Mouse (Mus musculus) brown adipose tissue, adult 24 weeks (tissue): ENCODE measurements around the gene Rft1. TPM values are rescaled to one million over a fixed set of nuclear protein-coding genes. Genes with fewer than 3 reads are reported as not detected.

ENCODE experiments used
- H3K27ac ChIP-seq: fragments of 200-500 bp; replicated peaks from 2 replicates; pipeline ENCODE4 v1.5.1; 2012; ENCODE audit warnings: low read depth, mild to moderate bottlenecking, low read length
- H3K4me1 ChIP-seq: fragments of 200-500 bp; 2 replicates; pipeline ENCODE4 v1.6.1; 2012; ENCODE audit warnings: low read length, mixed read lengths; ENCODE audit not compliant: control insufficient read depth, insufficient read depth, insufficient read length
- H3K4me3 ChIP-seq: fragments of 200-500 bp; 2 replicates; pipeline ENCODE4 v1.5.1; 2012; ENCODE audit warnings: low read depth, mild to moderate bottlenecking, low read length, moderate library complexity; ENCODE audit not compliant: insufficient read depth
- polyA plus RNA-seq: library from polyadenylated mRNA; stranded (reverse); fragments of >200 nt; gene quantifications from 2 replicates; pipeline ENCODE4 v1.2.4, GENCODE M21; 2012; ENCODE audit not compliant: missing spikeins, insufficient read depth, insufficient read length

Rft1 gene
- polyA plus RNA-seq, 1 experiment: 15.1 TPM

DNA sequence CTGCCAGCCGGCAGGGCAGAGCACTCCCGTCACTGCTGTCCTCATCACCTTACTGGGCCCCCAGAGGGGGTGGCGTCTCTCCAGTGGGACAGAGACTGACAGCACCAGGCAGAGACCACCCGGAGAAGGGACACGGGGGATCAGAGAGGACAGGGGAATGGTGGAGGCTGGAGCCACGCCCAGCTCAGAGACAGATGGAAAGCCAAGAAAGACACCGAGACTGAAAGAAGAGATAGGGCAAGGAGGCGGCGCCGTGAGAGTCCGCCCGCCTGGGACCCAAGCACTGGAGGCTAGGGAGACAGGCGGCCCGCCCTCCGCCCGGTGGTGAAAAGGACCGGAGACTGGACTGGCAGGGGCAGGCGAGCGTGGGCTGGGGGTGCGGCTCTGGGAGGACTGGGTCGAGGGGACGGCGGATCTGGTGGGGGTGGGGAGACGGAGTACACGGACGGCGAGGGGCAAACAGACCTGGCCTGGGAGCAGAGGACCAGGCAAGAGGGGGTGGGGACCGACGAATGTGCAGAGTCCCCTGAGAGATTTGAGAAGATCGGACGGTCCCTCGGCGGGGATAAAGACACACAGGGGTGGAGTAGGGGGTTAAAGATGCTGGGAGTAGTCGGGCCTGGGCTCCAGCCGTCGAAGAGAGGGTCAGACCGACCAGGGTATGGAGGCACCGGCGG lies 28.9 kb upstream of the Rft1 start:
- Histone ChIP-seq H3K4me1 (peaks cover 3% of the 10 kb centered on the region), H3K27ac (peak overlapping the region; percentile 46), H3K4me3 (peak overlapping the region; percentile 90)

GRCm38 (mm10) chr14:30625856-30626726 lies 28.1 kb upstream of the Rft1 start, which contains the start of gene Prkcd:
TSS of gene Prkcd (minus strand) at chr14:30626210.
- Histone ChIP-seq H3K4me1 (peaks cover 3% of the 10 kb centered on the region), H3K4me3 (peak within 1 kb of the TSS; percentile 90), H3K27ac (peak within 1 kb of the TSS; percentile 46)

DNA sequence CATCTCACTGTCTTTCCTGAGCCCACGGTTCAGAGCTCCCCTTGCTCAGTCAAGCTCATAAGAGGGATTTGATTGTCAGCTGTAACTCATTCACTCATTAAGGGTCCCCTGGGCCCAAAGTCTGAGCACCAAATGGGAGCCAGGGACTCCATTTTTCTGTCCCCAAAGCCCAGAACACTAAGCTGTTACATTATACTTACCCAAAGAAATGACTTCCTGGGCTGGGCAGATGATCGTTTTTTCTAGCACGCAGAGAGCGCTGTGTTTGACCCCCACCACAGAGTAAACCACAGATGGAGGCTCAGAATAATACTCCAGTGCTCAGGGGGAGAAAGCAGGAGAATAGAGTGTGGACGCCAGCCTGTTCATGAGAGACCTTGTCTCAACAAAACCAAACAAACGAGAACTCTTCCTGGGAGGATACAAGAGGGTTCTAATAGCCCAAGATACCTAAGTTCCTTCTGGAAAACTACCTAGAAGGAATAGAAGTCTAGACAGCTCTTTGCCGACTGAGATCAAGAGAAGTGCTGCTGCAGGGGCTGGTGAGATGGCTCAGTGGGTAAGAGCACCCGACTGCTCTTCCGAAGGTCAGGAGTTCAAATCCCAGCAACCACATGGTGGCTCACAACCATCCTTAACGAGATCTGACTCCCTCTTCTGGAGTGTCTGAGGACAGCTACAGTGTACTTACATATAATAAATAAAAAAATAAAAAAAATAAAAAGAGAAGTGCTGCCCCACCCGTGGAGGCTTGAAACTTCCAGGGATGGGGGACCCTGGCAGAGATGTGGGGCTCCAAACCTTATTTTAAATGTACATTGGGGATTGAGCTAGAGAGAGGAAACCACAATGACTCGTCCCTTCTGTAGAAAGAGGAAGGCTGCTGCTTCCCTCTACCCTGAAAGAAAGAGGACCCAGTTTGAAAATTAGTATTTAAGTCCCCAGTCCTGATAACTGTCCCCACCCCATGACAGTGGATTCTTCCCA lies 27.1 kb upstream of the Rft1 start:
- Histone ChIP-seq H3K27ac (peak overlapping the region; percentile 44), H3K4me1 (peaks cover 4% of the 10 kb centered on the region)

GRCm38 (mm10) chr14:30628235-30628634 lies 25.9 kb upstream of the Rft1 start:
- no peak overlapping the region for H3K4me3 ChIP-seq
- no peak overlapping the region for H3K27ac ChIP-seq
- H3K4me1 ChIP-seq: peaks cover 2% of the 10 kb centered on the region

More for the DNA sequence above, 27.1 kb upstream of the Rft1 start:
- peak overlapping the region; percentile 90 for H3K4me3 ChIP-seq

DNA sequence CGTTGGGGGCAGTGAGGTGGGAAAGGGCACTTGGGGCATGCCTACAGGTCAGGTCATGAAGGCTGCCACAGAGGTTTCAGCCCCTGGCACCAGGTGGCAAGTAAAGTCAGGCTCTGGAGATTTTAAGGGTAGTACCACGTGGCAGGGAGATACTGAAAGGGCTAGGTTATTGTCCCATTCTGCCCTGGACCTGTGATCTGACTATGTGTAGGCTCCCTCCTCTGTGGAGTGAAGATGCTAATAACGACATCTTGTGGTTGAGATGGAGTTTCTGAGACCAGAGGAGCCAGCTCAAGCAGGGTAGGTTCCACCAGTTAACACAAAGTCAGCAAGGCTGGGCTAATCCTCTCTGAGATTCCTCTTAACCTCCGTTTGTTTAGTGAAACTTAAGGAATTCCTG lies 24.3 kb upstream of the Rft1 start:
- peaks cover 2% of the 10 kb centered on the region for H3K4me1 ChIP-seq
- no peak overlapping the region for H3K4me3 ChIP-seq
- H3K27ac ChIP-seq: no peak overlapping the region

- Histone ChIP-seq H3K27ac (peak overlapping the region; percentile 56), H3K4me3 (no peak overlapping the region), H3K4me1 (peaks cover 2% of the 10 kb centered on the region; the same call in 1 of the 2 replicates)
These were observed 23.2 kb upstream of the Rft1 start for GRCm38 (mm10) chr14:30630811-30631576.

DNA sequence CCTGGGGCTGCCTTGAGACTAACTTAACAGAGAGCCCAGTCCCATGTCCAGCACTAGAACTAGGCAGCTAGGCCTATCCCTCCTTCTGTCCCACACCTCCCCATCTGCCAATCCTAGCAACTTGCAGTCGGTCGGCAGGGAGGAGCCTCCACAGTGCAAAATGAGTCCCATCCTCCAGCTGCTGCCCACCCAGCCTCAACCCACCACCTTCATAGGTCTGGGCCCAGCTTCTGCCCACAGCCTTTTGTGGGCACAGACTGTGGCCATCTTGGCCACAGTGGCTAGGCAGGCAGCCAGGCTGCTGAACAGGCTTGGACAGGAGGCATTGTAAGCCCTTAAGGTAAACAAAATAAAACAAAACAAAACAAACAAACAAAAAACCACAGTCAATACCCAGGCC lies 22.3 kb upstream of the Rft1 start:
- peaks cover 2% of the 10 kb centered on the region; the same call in 1 of the 2 replicates for H3K4me1 ChIP-seq
- no peak overlapping the region for H3K4me3 ChIP-seq
- no peak overlapping the region; the same call in none of the 2 replicates for H3K27ac ChIP-seq

GRCm38 (mm10) chr14:30633708-30634107 lies 20.5 kb upstream of the Rft1 start:
- Histone ChIP-seq H3K27ac (no peak overlapping the region), H3K4me3 (no peak overlapping the region), H3K4me1 (0 out of 2 replicates have a peak, but pooled peaks cover 2% of the 10 kb centered on the region)

- Histone ChIP-seq H3K4me1 (0 out of 2 replicates have a peak, but pooled peaks cover 2% of the 10 kb centered on the region), H3K4me3 (no peak overlapping the region), H3K27ac (no peak overlapping the region)
These were observed 19.7 kb upstream of the Rft1 start for GRCm38 (mm10) chr14:30634418-30634817.

DNA sequence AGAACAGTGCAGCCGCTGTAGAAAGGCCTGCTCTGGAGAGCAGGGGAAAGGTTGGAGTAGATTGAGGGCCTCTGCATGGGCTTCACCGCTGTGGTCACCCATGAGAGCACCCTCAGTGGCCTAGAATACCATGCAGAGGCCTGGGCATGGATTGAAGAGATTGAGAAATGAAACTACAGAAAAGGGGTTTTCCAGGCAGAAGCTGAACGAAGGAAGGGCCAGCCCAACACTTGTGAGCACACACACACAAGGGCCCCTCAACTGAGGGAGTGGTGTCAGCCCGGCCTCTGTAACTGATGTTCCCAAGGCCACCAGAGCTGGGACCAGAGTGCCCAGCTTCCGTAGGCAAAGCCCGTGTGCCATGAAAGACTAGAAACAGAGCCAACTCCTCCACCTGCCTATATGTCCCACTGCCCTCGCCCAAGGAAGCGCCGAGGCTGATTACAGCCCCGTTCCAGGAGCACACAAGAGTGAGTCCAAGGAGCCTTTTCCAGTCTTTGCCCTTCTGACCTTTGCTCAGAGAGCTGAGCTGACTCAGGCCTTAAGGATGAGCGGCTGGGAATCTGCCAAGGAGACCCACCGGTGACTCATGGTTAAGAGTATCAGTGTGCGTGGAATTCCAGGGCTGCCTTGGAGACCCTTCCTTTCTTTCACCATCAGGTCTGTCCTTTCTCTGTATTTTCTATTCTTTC lies 18.8 kb upstream of the Rft1 start:
- Histone ChIP-seq H3K27ac (no peak overlapping the region), H3K4me1 (0 out of 2 replicates have a peak, but pooled peaks cover 2% of the 10 kb centered on the region), H3K4me3 (no peak overlapping the region)

GRCm38 (mm10) chr14:30636499-30636898 lies 17.7 kb upstream of the Rft1 start:
- Histone ChIP-seq H3K4me1 (0 out of 2 replicates have a peak, but pooled peaks cover 2% of the 10 kb centered on the region), H3K27ac (no peak overlapping the region), H3K4me3 (no peak overlapping the region)

GRCm38 (mm10) chr14:30637087-30637486 lies 17.1 kb upstream of the Rft1 start:
- H3K4me1 ChIP-seq: no peaks in the 10 kb centered on the region
- no peak overlapping the region for H3K27ac ChIP-seq

GRCm38 (mm10) chr14:30638009-30638408 lies 16.2 kb upstream of the Rft1 start:
- Histone ChIP-seq H3K27ac (no peak overlapping the region), H3K4me3 (no peak overlapping the region), H3K4me1 (no peaks in the 10 kb centered on the region)

More at GRCm38 (mm10) chr14:30637087-30637486, 17.1 kb upstream of the Rft1 start:
- H3K4me3 ChIP-seq: no peak overlapping the region
